Mouse (Mus musculus): Measurements from ENCODE around the gene Dnm3.

DNA sequence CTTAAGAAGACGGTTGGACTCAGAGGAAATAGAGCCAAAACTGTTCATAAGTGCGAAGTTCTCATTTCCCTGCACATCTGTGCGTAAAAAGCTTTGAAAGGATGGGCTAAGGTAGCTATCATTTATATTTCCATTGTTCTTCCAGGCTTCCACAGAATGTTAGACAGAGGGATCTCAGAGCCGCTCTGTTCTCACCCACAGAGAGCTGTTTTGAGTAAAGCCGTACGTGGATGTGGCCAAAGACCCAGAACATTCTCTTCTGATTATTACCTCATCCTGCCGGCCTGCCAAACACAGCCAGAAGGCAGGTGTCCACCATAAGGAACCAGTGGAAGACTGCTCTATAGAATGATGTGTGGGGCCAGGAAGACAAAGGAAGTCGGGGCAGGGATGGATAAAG lies 476.5 kb downstream of the Dnm3 start:
- TF ChIP-seq POLR2A (IDR thresholded peaks at IDR 0.05; ENCODE audit: low read depth, low read length) (no peak), CTCF (conservative IDR thresholded peaks at IDR 0.05; ENCODE audit: insufficient read depth, insufficient read length, low read depth, low read length) (no peak)

All from kidney, adult 2 months (tissue).